Mouse (Mus musculus) forebrain, embryonic 10.5 days (tissue): ENCODE results near the gene Dennd4c. TPM values are rescaled to one million over a fixed set of nuclear protein-coding genes. Genes with fewer than 3 reads are reported as not detected.

Experiments
- DNase-seq: peaks from one replicate; pipeline ENCODE4 v3.0.0-alpha.2; 2017; ENCODE audit warnings: low spot score; ENCODE audit errors: extremely low spot score
- H3K27ac ChIP-seq: fragments of 300-500 bp; sonication (generic); 2 replicates; pipeline ENCODE4 v1.5.1; 2016; ENCODE audit warnings: mild to moderate bottlenecking
- H3K27me3 ChIP-seq: fragments of 300-500 bp; sonication (generic); 2 replicates; pipeline ENCODE4 v1.6.1; 2016; ENCODE audit warnings: mild to moderate bottlenecking; ENCODE audit not compliant: poor library complexity, severe bottlenecking
- H3K36me3 ChIP-seq: fragments of 300-500 bp; sonication (generic); replicated peaks from 2 replicates; pipeline ENCODE4 v1.6.1; 2016; ENCODE audit warnings: mild to moderate bottlenecking, moderate library complexity
- H3K4me1 ChIP-seq: fragments of 300-500 bp; sonication (generic); 2 replicates; pipeline ENCODE4 v1.6.1; 2016
- H3K4me3 ChIP-seq: fragments of 300-500 bp; sonication (generic); 2 replicates; pipeline ENCODE4 v1.5.1; 2016; ENCODE audit warnings: mild to moderate bottlenecking, moderate library complexity
- H3K9me3 ChIP-seq: fragments of 300-500 bp; sonication (generic); 2 replicates; pipeline ENCODE4 v1.6.1; 2016; ENCODE audit warnings: mild to moderate bottlenecking, moderate library complexity
- WGBS: fragments of 180-500 bp; shearing (Covaris S2); methylation state at CpG from one replicate; pipeline ENCODE4 v1.1.7; 2016; 5-methylcytosine and 5-hydroxymethylcytosine counted together
- polyA plus RNA-seq: library from polyadenylated mRNA; unstranded; fragments of >200 nt; fragmentation: Nextera tagmentation; extraction: Ambion mirVana; gene quantifications from 2 replicates; pipeline ENCODE4 v1.2.1, GENCODE M21; 2016

The Dennd4c gene
- polyA plus RNA-seq, 1 experiment from 2014 or later, result 6.2 TPM

DNA sequence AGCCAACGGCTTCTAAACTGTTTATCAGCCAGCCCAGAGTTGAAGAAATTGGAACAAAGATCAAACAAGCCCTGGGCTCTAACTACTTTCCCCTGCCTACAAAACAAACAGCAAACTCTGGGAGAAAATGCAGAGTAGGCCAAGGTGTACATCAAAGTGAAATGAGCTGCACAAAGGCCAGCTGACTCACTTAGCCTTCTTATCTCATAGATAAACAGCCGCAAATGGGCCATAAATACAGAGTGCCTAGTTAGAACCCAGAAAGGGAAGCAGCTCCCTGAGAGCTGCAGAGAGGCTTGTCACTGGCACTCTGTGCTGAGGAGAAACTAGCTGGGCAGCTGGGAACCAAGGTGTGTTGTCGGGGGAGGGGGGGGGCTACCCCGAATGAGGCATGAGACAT is 23.2 kb upstream of the Dennd4c start:
- Histone ChIP-seq H3K4me1 (no peaks in the 10 kb centered on the region), H3K27me3 (no peaks in the 10 kb centered on the region), H3K9me3 (no peaks in the 10 kb centered on the region), H3K36me3 (no peaks in the 10 kb centered on the region), H3K4me3 (no peak overlapping the region), H3K27ac (no peak overlapping the region)
- no peak for DNase-seq
- WGBS, result 82% methylated on average over 4 of the region's 4 CpGs

GRCm38 (mm10) chr4:86726141-86726540 is 22.2 kb upstream of the Dennd4c start:
- Histone ChIP-seq H3K27ac (no peak overlapping the region), H3K36me3 (no peaks in the 10 kb centered on the region), H3K27me3 (no peaks in the 10 kb centered on the region), H3K9me3 (no peaks in the 10 kb centered on the region), H3K4me3 (no peak overlapping the region), H3K4me1 (no peaks in the 10 kb centered on the region)
- WGBS, result 93% methylated on average over 5 of the region's 5 CpGs
- DNase-seq, result no peak

DNA sequence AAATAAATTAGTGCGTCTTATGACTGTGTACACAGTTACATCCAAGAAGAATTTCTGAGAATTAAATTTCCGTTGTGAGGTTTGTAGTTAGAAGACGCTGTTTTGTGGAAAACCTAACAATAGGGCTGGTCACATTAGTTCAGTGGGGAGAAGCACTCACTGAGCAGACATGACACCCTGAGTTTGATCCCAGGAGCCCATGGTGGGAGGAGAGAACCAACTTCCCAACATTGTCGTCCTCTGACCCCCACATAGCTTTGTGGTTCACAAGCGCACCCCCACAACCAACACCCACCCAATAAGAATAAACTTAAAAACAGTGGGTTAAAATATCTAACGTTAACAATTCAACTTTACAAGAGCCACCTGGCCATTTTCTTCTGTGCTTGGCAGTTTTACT is 18.5 kb upstream of the Dennd4c start:
- Histone ChIP-seq H3K9me3 (no peaks in the 10 kb centered on the region), H3K27me3 (no peaks in the 10 kb centered on the region), H3K27ac (no peak overlapping the region), H3K36me3 (no peaks in the 10 kb centered on the region), H3K4me1 (no peaks in the 10 kb centered on the region), H3K4me3 (no peak overlapping the region)
- no peak for DNase-seq
- WGBS, result 86% methylated on average over 6 of the region's 6 CpGs

DNA sequence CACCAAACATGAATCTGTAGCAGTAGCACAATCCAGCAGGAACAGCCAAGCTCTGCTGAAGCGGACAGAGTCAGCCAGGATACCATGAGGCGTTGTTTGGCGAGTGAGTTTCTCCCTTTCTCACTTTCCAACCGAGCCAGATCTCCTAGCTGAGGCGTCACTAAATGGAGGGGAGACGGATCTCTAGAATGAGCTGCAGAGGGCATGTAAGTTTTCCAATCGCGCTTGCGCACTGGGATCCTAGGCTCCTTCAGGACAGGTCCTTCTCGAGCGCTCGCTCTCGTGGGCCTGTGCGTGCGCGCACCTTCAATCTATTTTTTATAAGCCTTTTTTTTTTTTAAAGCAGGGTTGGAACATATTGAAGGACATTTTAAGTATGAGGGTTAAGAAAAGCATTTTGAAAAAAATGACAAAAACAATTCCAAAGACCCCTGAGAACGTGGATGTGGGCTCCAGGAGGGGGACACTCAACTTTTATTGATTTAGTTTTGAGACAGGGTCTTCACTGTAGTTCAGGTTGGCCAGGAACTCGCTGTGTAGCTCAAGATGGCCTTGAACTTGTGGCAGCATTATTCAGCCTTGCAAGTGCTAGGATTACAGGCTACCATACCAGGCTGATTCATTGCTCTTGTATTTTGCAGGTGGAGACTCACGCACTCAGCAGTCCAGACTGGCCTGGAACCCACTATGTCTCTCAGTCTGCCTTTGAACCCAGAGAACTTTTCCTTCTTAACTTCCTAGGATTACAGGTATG is 14.1 kb upstream of the Dennd4c start:
- 87% methylated on average over 19 of the region's 19 CpGs for WGBS
- Histone ChIP-seq H3K9me3 (no peaks in the 10 kb centered on the region), H3K27me3 (no peaks in the 10 kb centered on the region), H3K36me3 (no peaks in the 10 kb centered on the region), H3K4me1 (no peaks in the 10 kb centered on the region), H3K27ac (no peak overlapping the region), H3K4me3 (no peak overlapping the region)
- no peak for DNase-seq

DNA sequence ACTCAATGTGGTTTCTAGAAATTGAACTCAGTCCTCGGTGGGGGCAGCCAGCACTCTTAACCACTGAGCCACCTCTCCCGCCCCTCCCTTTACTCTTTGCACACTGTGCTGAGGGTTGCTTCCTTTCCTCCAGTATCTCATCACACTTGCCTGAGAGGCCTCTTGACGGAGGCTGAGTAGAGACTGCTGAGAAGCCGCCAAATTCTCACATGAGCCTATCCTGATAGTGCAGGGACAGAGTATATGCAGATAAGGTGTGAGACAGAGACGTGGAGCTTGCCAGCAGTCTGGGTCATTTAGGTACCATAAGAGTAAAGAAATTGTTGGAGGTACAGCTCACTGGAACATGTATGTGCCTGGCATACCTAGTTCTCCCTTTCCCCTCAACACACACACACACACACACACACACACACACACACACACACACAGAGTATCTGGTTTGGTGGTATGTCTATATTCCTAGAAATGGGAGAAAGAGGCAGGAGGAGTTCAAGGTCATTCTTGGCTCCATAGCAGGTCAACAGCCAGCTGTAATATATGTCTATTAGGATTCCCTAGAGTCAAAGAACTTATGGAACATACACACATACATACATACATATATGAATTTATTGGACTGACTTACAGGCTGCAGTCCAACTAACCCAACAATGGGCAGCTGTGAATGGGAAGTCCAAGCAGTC is 8.9 kb upstream of the Dennd4c start:
- Histone ChIP-seq H3K9me3 (peaks cover 7% of the 10 kb centered on the region; the same call in 1 of the 2 replicates), H3K36me3 (no peaks in the 10 kb centered on the region), H3K27ac (no peak overlapping the region), H3K4me1 (no peaks in the 10 kb centered on the region), H3K4me3 (no peak overlapping the region), H3K27me3 (no peaks in the 10 kb centered on the region)
- WGBS, result 82% methylated on average over 5 of the region's 5 CpGs
- DNase-seq, result no peak

GRCm38 (mm10) chr4:86749361-86749841 is 1.0 kb downstream of the Dennd4c start:
- Histone ChIP-seq H3K36me3 (no peaks in the 10 kb centered on the region), H3K27me3 (no peaks in the 10 kb centered on the region), H3K4me1 (peaks cover 24% of the 10 kb centered on the region), H3K9me3 (no peaks in the 10 kb centered on the region), H3K4me3 (peak overlapping the region; percentile 99), H3K27ac (peak overlapping the region; percentile 94)
- DNase-seq, result no peak
- WGBS, result under 1% methylated on average over 13 of the region's 13 CpGs

DNA sequence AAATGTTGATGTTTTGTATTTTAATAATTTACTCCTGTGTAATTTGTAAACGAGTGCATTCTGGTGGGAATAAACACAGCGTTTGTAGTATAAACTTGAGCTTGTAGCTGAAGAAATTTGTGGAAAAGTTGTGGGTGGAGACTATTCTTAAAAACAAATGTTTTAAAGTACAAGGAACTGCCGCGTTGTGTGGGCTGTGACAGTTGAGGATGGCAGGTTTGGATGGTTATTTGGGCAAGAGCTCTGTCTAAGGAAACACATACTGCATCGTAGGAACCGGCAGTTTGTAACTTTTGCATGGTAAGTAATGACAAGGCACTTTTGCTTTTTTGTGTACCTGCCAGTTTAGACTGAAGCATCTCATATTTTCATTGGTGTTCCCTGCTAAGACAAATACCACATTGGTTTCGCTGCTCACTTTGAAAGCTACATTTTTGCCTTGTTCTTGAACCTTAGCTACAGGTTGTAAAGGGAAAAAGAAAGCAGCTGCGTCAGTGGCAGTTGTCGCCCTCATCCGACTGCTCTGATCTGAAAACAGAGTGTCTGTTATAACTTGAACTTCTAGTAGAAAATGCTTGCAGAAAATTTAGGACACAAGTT is 2.1 kb downstream of the Dennd4c start:
- Histone ChIP-seq H3K27ac (no peak overlapping the region), H3K9me3 (no peaks in the 10 kb centered on the region), H3K4me3 (peak overlapping the region; percentile 99; the same call in 1 of the 2 replicates), H3K36me3 (peaks cover 3% of the 10 kb centered on the region; the same call in 1 of the 2 replicates), H3K4me1 (peaks cover 24% of the 10 kb centered on the region), H3K27me3 (no peaks in the 10 kb centered on the region)
- no peak for DNase-seq
- 86% methylated on average over 10 of the region's 10 CpGs for WGBS

- Histone ChIP-seq H3K27ac (no peak overlapping the region), H3K36me3 (peaks cover 18% of the 10 kb centered on the region), H3K9me3 (peaks cover 6% of the 10 kb centered on the region; the same call in 1 of the 2 replicates), H3K4me1 (no peaks in the 10 kb centered on the region), H3K27me3 (no peaks in the 10 kb centered on the region), H3K4me3 (no peak overlapping the region)
- DNase-seq, result no peak
Measured at GRCm38 (mm10) chr4:86764307-86764706, 16.0 kb downstream of the Dennd4c start.

DNA sequence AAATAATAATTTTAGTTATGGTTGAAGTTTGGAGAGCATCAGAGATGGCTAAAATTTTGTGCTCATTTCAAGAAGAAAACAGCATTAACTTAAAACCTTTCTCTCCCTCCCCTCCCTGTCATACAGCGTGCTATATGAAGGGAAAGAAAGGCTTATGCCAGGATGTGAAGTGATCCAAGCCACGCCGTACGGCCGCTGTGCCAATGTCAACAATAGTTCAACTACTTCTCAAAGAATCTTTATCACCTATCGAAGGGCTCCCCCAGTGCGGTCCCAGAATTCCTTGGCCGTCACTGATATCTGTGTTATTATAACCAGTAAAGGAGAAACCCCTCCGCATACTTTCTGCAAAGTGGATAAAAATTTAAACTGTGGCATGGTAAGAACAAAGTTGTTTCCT is 29.2 kb downstream of the Dennd4c start:
- Histone ChIP-seq H3K9me3 (no peaks in the 10 kb centered on the region), H3K4me1 (no peaks in the 10 kb centered on the region), H3K4me3 (no peak overlapping the region), H3K36me3 (peaks cover 31% of the 10 kb centered on the region), H3K27ac (no peak overlapping the region), H3K27me3 (no peaks in the 10 kb centered on the region)
- DNase-seq, result no peak
- WGBS, result 95% methylated on average over 9 of the region's 9 CpGs

DNA sequence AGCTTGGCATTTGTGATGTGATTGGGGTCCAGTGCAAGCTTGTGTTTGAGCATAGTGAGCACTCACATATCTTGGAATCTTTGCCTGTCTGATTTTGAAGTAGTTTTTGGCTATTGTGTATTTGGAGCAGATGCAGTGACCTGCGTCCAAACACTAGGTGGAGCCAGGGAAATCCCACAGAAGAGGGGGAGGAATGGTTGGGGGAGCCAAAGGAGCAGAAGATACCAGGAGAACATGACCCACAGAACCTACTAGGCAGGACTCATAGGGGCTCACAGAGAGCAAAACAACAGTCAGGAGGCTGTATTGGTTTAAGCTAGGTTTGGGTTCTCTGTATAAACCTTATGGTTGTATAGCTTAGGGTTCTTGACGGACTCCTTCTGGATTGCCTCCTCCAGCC is 62.2 kb downstream of the Dennd4c start:
- Histone ChIP-seq H3K4me3 (no peak overlapping the region), H3K4me1 (no peaks in the 10 kb centered on the region), H3K27me3 (no peaks in the 10 kb centered on the region), H3K27ac (no peak overlapping the region), H3K9me3 (no peaks in the 10 kb centered on the region), H3K36me3 (peaks cover 18% of the 10 kb centered on the region)
- WGBS, result 53% methylated on average over 2 of the region's 2 CpGs
- no peak for DNase-seq

- Histone ChIP-seq H3K9me3 (no peaks in the 10 kb centered on the region), H3K4me3 (no peak overlapping the region), H3K36me3 (peaks cover 14% of the 10 kb centered on the region), H3K27ac (no peak overlapping the region), H3K27me3 (no peaks in the 10 kb centered on the region), H3K4me1 (no peaks in the 10 kb centered on the region)
- DNase-seq, result no peak
- WGBS, result 88% methylated on average over 3 of the region's 3 CpGs
Measured at GRCm38 (mm10) chr4:86814850-86815249, 66.5 kb downstream of the Dennd4c start.

DNA sequence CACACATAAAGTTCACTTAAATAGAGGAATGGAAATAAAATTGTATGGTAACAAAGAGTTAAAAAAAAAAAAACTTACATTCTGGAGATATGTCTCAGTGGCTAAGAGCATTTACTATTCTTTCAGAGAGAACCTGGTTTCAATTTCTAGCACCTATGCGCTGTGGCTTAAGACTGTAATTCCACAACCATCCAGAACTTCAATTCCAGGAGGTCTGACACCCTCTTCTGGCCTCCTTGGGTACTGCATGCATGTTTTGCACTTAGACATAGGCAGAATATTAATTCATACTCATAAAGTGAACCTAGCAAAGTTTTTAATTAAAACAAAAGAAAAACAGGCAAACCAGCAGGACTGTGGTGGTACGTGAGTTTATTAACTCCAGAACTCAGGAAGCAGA is 74.8 kb downstream of the Dennd4c start:
- H3K9me3 ChIP-seq, result no peaks in the 10 kb centered on the region
- H3K4me1 ChIP-seq, result no peaks in the 10 kb centered on the region
- 79% methylated on average over 2 of the region's 2 CpGs for WGBS
- no peaks in the 10 kb centered on the region for H3K27me3 ChIP-seq
- DNase-seq, result peak; percentile 34
- no peak overlapping the region for H3K27ac ChIP-seq
- no peak overlapping the region for H3K4me3 ChIP-seq
- peaks cover 54% of the 10 kb centered on the region for H3K36me3 ChIP-seq

GRCm38 (mm10) chr4:86825143-86825542 is 76.8 kb downstream of the Dennd4c start:
- Histone ChIP-seq H3K27ac (no peak overlapping the region), H3K4me1 (no peaks in the 10 kb centered on the region), H3K27me3 (no peaks in the 10 kb centered on the region), H3K9me3 (no peaks in the 10 kb centered on the region), H3K36me3 (peaks cover 72% of the 10 kb centered on the region), H3K4me3 (no peak overlapping the region)
- WGBS, result 91% methylated on average over 7 of the region's 7 CpGs
- DNase-seq, result no peak
